Mouse (Mus musculus) ovary, postnatal 10 days (tissue): ENCODE measurements around the gene Zrsr1.

Experiments used
- DNase-seq: peaks from one replicate; pipeline ENCODE4 v3.0.0; 2022; ENCODE audit warnings: low spot score

Zrsr1 gene

DNA sequence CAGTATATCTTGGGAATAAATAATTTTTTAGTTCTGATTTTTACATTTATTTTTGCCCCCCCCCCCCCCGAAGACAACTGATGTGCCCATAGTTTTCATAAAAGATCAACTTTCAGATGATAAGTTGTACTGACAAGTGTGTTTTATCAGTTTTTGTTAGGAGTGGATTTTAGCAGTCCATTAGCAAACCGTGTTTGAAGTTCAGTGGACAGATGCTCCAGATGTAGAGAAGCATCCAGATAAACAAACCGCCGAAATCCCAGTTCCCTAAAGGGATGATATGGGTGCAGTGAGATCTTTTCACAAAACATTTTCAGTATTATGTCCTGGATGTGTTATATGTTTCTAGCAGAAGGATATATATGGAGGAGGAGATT, 37.0 kb downstream of the Zrsr1 start:
- DNase-seq, result no peak

GRCm38 (mm10) chr11:23013096-23013495, 41.3 kb downstream of the Zrsr1 start:
- DNase-seq, result no peak

- DNase-seq, result no peak
Measured at GRCm38 (mm10) chr11:23013580-23014294, 41.9 kb downstream of the Zrsr1 start.

DNA sequence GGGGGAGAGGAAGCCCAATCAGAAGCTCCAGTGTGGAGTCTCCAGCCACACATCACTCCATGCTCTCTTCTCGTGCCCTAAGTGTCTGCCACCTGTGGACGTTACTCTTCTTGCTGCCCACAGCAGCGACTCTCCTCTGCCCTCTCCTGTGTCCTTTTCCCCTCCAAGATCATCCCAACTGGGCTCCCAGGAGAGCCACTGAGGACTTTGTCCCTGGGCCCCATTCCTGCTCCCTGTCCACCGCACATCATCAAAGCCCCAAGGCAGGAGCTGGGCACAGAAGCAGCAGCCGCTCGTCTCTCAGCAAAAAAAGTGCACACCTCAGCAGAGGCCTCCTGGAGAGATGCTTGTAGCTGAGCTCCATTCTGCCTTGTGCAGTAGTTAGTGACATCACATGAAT, 43.2 kb downstream of the Zrsr1 start:
- no peak for DNase-seq

- no peak for DNase-seq
Measured at GRCm38 (mm10) chr11:23017943-23018342, 46.1 kb downstream of the Zrsr1 start.

- no peak for DNase-seq
Measured at GRCm38 (mm10) chr11:23020116-23020770, 48.4 kb downstream of the Zrsr1 start.

- no peak for DNase-seq
Measured at GRCm38 (mm10) chr11:23020841-23021240, 49.0 kb downstream of the Zrsr1 start.

- no peak for DNase-seq
Measured at GRCm38 (mm10) chr11:23023155-23023554, 51.4 kb downstream of the Zrsr1 start.

DNA sequence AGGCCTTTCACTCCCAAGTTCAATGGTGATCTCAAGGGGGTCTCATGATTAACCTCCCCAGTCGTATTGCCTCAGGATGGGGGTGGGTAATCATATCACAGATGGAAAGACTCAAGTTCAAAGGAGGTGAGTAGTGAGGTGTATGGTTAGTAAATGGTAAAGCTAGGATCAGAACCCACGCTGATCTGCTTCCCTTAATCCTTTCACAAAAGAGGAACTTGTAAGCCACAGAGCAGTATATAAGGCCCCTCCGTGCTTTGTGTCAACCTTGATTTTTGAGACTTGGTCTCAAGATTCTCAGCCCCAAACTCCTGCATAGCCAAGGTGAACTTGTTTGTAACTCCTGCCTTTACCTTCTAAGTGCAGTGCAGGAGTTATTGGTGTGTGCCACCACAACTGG, 52.4 kb downstream of the Zrsr1 start:
- DNase-seq, result no peak
